Mouse (Mus musculus): ENCODE measurements at regions not wholly inside any gene's neighbourhood (a gene's known extent, or its start where the extent isn't known, plus 50 kb on each side); places are given as distances from the start of the nearest gene placed in this dataset.

GRCm38 (mm10) chr13:99097606-99098545 lies 86.7 kb upstream of the Zfp366 start:
- no peak for ATAC-seq (ENCODE audit: low TSS enrichment)

GRCm38 (mm10) chr13:99096837-99097236 lies 87.8 kb upstream of the Zfp366 start:
- no peak for ATAC-seq (ENCODE audit: low TSS enrichment)

GRCm38 (mm10) chr13:99095006-99095405 lies 89.6 kb upstream of the Zfp366 start:
- ATAC-seq (ENCODE audit: low TSS enrichment) = no peak

GRCm38 (mm10) chr13:99094221-99094620 lies 90.4 kb upstream of the Zfp366 start:
- ATAC-seq (ENCODE audit: low TSS enrichment) = no peak

GRCm38 (mm10) chr13:99093269-99093668 lies 91.4 kb upstream of the Zfp366 start:
- ATAC-seq (ENCODE audit: low TSS enrichment) = peak; percentile 98

- ATAC-seq (ENCODE audit: low TSS enrichment) = no peak
Observed at GRCm38 (mm10) chr13:99092279-99092930, 92.2 kb upstream of the Zfp366 start.

- ATAC-seq (ENCODE audit: low TSS enrichment) = no peak
Observed at GRCm38 (mm10) chr13:99091562-99092278, 92.9 kb upstream of the Zfp366 start.

- ATAC-seq (ENCODE audit: low TSS enrichment) = no peak
Observed at GRCm38 (mm10) chr13:99090361-99090760, 94.3 kb upstream of the Zfp366 start.

- ATAC-seq (ENCODE audit: low TSS enrichment) = no peak
Observed at GRCm38 (mm10) chr13:99088285-99088684, 96.3 kb upstream of the Zfp366 start.

GRCm38 (mm10) chr13:99079331-99079761 lies 95.0 kb upstream of the 1700024P04Rik start:
- ATAC-seq (ENCODE audit: low TSS enrichment) = peak; percentile 81

GRCm38 (mm10) chr13:99078643-99079042 lies 94.3 kb upstream of the 1700024P04Rik start:
- ATAC-seq (ENCODE audit: low TSS enrichment) = peak; percentile 76

GRCm38 (mm10) chr13:99077039-99077749 lies 92.8 kb upstream of the 1700024P04Rik start:
- no peak for ATAC-seq (ENCODE audit: low TSS enrichment)

GRCm38 (mm10) chr13:99075467-99075866 lies 91.1 kb upstream of the 1700024P04Rik start:
- no peak for ATAC-seq (ENCODE audit: low TSS enrichment)

- ATAC-seq (ENCODE audit: low TSS enrichment) = no peak
Observed at GRCm38 (mm10) chr13:99071821-99072414, 87.6 kb upstream of the 1700024P04Rik start.

- ATAC-seq (ENCODE audit: low TSS enrichment) = no peak
Observed at GRCm38 (mm10) chr13:99071413-99071812, 87.0 kb upstream of the 1700024P04Rik start.

- peak; percentile 86 for ATAC-seq (ENCODE audit: low TSS enrichment)
Observed at GRCm38 (mm10) chr13:99069767-99070166, 85.4 kb upstream of the 1700024P04Rik start.

GRCm38 (mm10) chr13:99067504-99067903 lies 83.1 kb upstream of the 1700024P04Rik start:
- ATAC-seq (ENCODE audit: low TSS enrichment) = no peak

GRCm38 (mm10) chr13:99063431-99063830 lies 79.1 kb upstream of the 1700024P04Rik start:
- ATAC-seq (ENCODE audit: low TSS enrichment) = no peak

GRCm38 (mm10) chr13:99062936-99063335 lies 78.6 kb upstream of the 1700024P04Rik start:
- peak; percentile 79; the same call in 1 of the 2 replicates for ATAC-seq (ENCODE audit: low TSS enrichment)

- ATAC-seq (ENCODE audit: low TSS enrichment) = no peak
Observed at GRCm38 (mm10) chr13:99058131-99058970, 74.0 kb upstream of the 1700024P04Rik start.

All from frontal cortex, adult (tissue).